Mouse (Mus musculus) retina, embryonic 14.5 days (tissue): ENCODE data around the gene Hnrnpll.
"Not testable (repeated sequence)": the region's sequence is repeated elsewhere in the genome, so short reads cannot be mapped to it uniquely, and the experiment has no call there.

Source experiments
- DNase-seq: peaks from one replicate; pipeline ENCODE4 v3.0.0-alpha.2; 2015; ENCODE audit warnings: low spot score

Hnrnpll gene

GRCm38 (mm10) chr17:80059731-80060130 is 2.4 kb downstream of the Hnrnpll start:
- DNase-seq, result no peak

- DNase-seq, result no peak
Measured at GRCm38 (mm10) chr17:80058501-80058900, 3.6 kb downstream of the Hnrnpll start.

GRCm38 (mm10) chr17:80053931-80054734 is 8.0 kb downstream of the Hnrnpll start:
- DNase-seq, result no peak

GRCm38 (mm10) chr17:80051682-80052081 is 10.5 kb downstream of the Hnrnpll start:
- DNase-seq, result no peak

- not testable (repeated sequence) for DNase-seq
Measured at GRCm38 (mm10) chr17:80049300-80049699, 12.8 kb downstream of the Hnrnpll start.

GRCm38 (mm10) chr17:80048230-80048629 is 13.9 kb downstream of the Hnrnpll start:
- peak; percentile 91 for DNase-seq

GRCm38 (mm10) chr17:80041739-80042138 is 20.4 kb downstream of the Hnrnpll start:
- DNase-seq, result no peak

- DNase-seq, result no peak
Measured at GRCm38 (mm10) chr17:80028675-80029074, 33.5 kb downstream of the Hnrnpll start.

GRCm38 (mm10) chr17:80026189-80026936 is 35.8 kb downstream of the Hnrnpll start:
- DNase-seq, result no peak

- no peak for DNase-seq
Measured at GRCm38 (mm10) chr17:80022090-80022489, 40.0 kb downstream of the Hnrnpll start.

- DNase-seq, result no peak
Measured at GRCm38 (mm10) chr17:80020495-80020894, 41.6 kb downstream of the Hnrnpll start.

- DNase-seq, result peak; percentile 73
Measured at GRCm38 (mm10) chr17:80018976-80019541, 43.1 kb downstream of the Hnrnpll start.

GRCm38 (mm10) chr17:80018239-80018975 is 43.7 kb downstream of the Hnrnpll start:
- no peak for DNase-seq

- DNase-seq, result peak; percentile 74
Measured at GRCm38 (mm10) chr17:80017389-80017788, 44.7 kb downstream of the Hnrnpll start.

GRCm38 (mm10) chr17:80016400-80016799 is 45.7 kb downstream of the Hnrnpll start:
- not testable (repeated sequence) for DNase-seq

GRCm38 (mm10) chr17:80014361-80014809 is 47.7 kb downstream of the Hnrnpll start:
- DNase-seq, result no peak

GRCm38 (mm10) chr17:80009926-80010325 is 52.2 kb downstream of the Hnrnpll start:
- DNase-seq, result no peak

GRCm38 (mm10) chr17:80008847-80009246 is 53.3 kb downstream of the Hnrnpll start:
- DNase-seq, result no peak

- DNase-seq, result peak; percentile 47
Measured at GRCm38 (mm10) chr17:80004345-80005239, 57.5 kb downstream of the Hnrnpll start.

- not testable (repeated sequence) for DNase-seq
Measured at GRCm38 (mm10) chr17:80003851-80004250, 58.3 kb downstream of the Hnrnpll start.

- DNase-seq, result no peak
Measured at GRCm38 (mm10) chr17:80002385-80002852, 59.7 kb downstream of the Hnrnpll start.
